Mouse (Mus musculus) hindbrain, embryonic 14.5 days (tissue): Measurements from ENCODE around the gene Rfx3. TPM values are rescaled to one million over a fixed set of nuclear protein-coding genes. Genes with fewer than 3 reads are reported as not detected.

ENCODE experiments used
- ATAC-seq: fragments of 200-750 bp; cut with Nextera tagmentation; 2 replicates; pipeline ENCODE4 v1.8.0; 2017; ENCODE audit warnings: moderate number of reproducible peaks, mild to moderate bottlenecking, moderate TSS enrichment, moderate library complexity; ENCODE audit not compliant: low FRiP score
- DNase-seq: peaks from one replicate; pipeline ENCODE4 v3.0.0-alpha.2; 2015; ENCODE audit warnings: low spot score
- H3K27ac ChIP-seq: fragments of 300-500 bp; sonication (generic); 2 replicates; pipeline ENCODE4 v1.5.1; 2014; ENCODE audit warnings: mild to moderate bottlenecking, moderate library complexity
- H3K27me3 ChIP-seq: fragments of 300-500 bp; sonication (generic); 2 replicates; pipeline ENCODE4 v1.6.1; 2014; ENCODE audit warnings: mild to moderate bottlenecking, low read length, mixed read lengths; ENCODE audit not compliant: control insufficient read depth, insufficient read depth
- H3K36me3 ChIP-seq: fragments of 300-500 bp; sonication (generic); replicated peaks from 2 replicates; pipeline ENCODE4 v1.6.1; 2014; ENCODE audit not compliant: control insufficient read depth, insufficient read depth
- H3K4me1 ChIP-seq: fragments of 300-500 bp; sonication (generic); replicated peaks from 2 replicates; pipeline ENCODE4 v1.6.1; 2014; ENCODE audit warnings: antibody characterized with exemption, low read length, mixed read lengths; ENCODE audit not compliant: control insufficient read depth, insufficient read depth
- H3K4me2 ChIP-seq: fragments of 300-500 bp; sonication (generic); replicated peaks from 2 replicates; pipeline ENCODE4 v1.6.1; 2014; ENCODE audit warnings: mild to moderate bottlenecking, moderate library complexity
- H3K4me3 ChIP-seq: fragments of 300-500 bp; sonication (generic); replicated peaks from 2 replicates; pipeline ENCODE4 v1.5.1; 2014; ENCODE audit warnings: mild to moderate bottlenecking, low read length
- H3K9ac ChIP-seq: fragments of 300-500 bp; sonication (generic); 2 replicates; pipeline ENCODE4 v1.6.1; 2014
- H3K9me3 ChIP-seq: fragments of 300-500 bp; sonication (generic); 2 replicates; pipeline ENCODE4 v1.6.1; 2016; ENCODE audit warnings: low read length; ENCODE audit not compliant: control insufficient read depth
- WGBS: fragments of 180-500 bp; shearing (Covaris S2); extraction: QIAGEN DNeasy Blood & Tissue Kit; methylation state at CpG from one replicate; pipeline ENCODE4 v1.1.7; 2014; 5-methylcytosine and 5-hydroxymethylcytosine counted together
- polyA plus RNA-seq: library from polyadenylated mRNA; unstranded; fragments of >200 nt; fragmentation: Nextera tagmentation; extraction: Ambion mirVana; gene quantifications from 2 replicates; pipeline ENCODE4 v1.2.1, GENCODE M21; 2014

Gene Rfx3
- polyA plus RNA-seq = 27.1 and 28.6 TPM in 2 replicates

GRCm38 (mm10) chr19:28010471-28011395 lies at the start of gene Rfx3:
Gene Rfx3, minus strand, starts transcription at chr19:28011166.
- Histone ChIP-seq H3K9me3 (no peaks in the 10 kb centered on the region), H3K27ac (peak within 1 kb of the TSS; percentile 100), H3K27me3 (no peaks in the 10 kb centered on the region), H3K4me1 (peaks cover 13% of the 10 kb centered on the region), H3K4me3 (peak within 1 kb of the TSS; percentile 72), H3K9ac (peak within 1 kb of the TSS; percentile 79), H3K36me3 (no peaks in the 10 kb centered on the region), H3K4me2 (peak within 1 kb of the TSS; percentile 70)
- DNase-seq (peak; percentile 84), ATAC-seq (peak; percentile 93)
- WGBS = under 1% methylated on average over 76 of the region's 78 CpGs

GRCm38 (mm10) chr19:28052058-28052457 lies 41.1 kb upstream of the Rfx3 start:
- no peak for ATAC-seq
- no peaks in the 10 kb centered on the region for H3K27me3 ChIP-seq
- no peak overlapping the region for H3K4me2 ChIP-seq
- H3K4me3 ChIP-seq = no peak overlapping the region
- H3K36me3 ChIP-seq = no peaks in the 10 kb centered on the region
- no peak overlapping the region for H3K27ac ChIP-seq
- DNase-seq = no peak
- H3K9ac ChIP-seq = no peak overlapping the region
- no peaks in the 10 kb centered on the region for H3K9me3 ChIP-seq
- 84% methylated on average over 1 of the region's 1 CpGs for WGBS
- H3K4me1 ChIP-seq = no peaks in the 10 kb centered on the region

GRCm38 (mm10) chr19:28051571-28051970 lies 40.6 kb upstream of the Rfx3 start:
- WGBS = 81% methylated on average over 5 of the region's 5 CpGs
- Histone ChIP-seq H3K36me3 (no peaks in the 10 kb centered on the region), H3K4me2 (no peak overlapping the region), H3K4me1 (no peaks in the 10 kb centered on the region), H3K4me3 (no peak overlapping the region), H3K27me3 (no peaks in the 10 kb centered on the region), H3K9me3 (no peaks in the 10 kb centered on the region), H3K27ac (no peak overlapping the region), H3K9ac (no peak overlapping the region)
- no peak for DNase-seq
- no peak for ATAC-seq

- H3K9me3 ChIP-seq = no peaks in the 10 kb centered on the region
- no peak overlapping the region for H3K4me2 ChIP-seq
- H3K4me3 ChIP-seq = no peak overlapping the region
- no peaks in the 10 kb centered on the region for H3K4me1 ChIP-seq
- no peak overlapping the region for H3K9ac ChIP-seq
- H3K27me3 ChIP-seq = no peaks in the 10 kb centered on the region
- no peak for ATAC-seq
- DNase-seq = no peak
- no peak overlapping the region for H3K27ac ChIP-seq
- WGBS = 90% methylated on average over 4 of the region's 4 CpGs
- no peaks in the 10 kb centered on the region for H3K36me3 ChIP-seq
Observed at GRCm38 (mm10) chr19:28049280-28049679, 38.3 kb upstream of the Rfx3 start.

GRCm38 (mm10) chr19:28046806-28047205 lies 35.8 kb upstream of the Rfx3 start:
- Histone ChIP-seq H3K36me3 (no peaks in the 10 kb centered on the region), H3K9ac (no peak overlapping the region), H3K27me3 (no peaks in the 10 kb centered on the region), H3K4me3 (no peak overlapping the region), H3K27ac (no peak overlapping the region), H3K4me1 (no peaks in the 10 kb centered on the region), H3K9me3 (no peaks in the 10 kb centered on the region), H3K4me2 (no peak overlapping the region)
- 91% methylated on average over 5 of the region's 5 CpGs for WGBS
- DNase-seq (no peak), ATAC-seq (no peak)

- H3K4me2 ChIP-seq = no peak overlapping the region
- 86% methylated on average over 5 of the region's 5 CpGs for WGBS
- ATAC-seq (no peak), DNase-seq (no peak)
- no peaks in the 10 kb centered on the region for H3K9me3 ChIP-seq
- no peaks in the 10 kb centered on the region for H3K36me3 ChIP-seq
- no peaks in the 10 kb centered on the region for H3K4me1 ChIP-seq
- no peak overlapping the region for H3K27ac ChIP-seq
- H3K27me3 ChIP-seq = no peaks in the 10 kb centered on the region
- no peak overlapping the region for H3K9ac ChIP-seq
- H3K4me3 ChIP-seq = no peak overlapping the region
Observed at GRCm38 (mm10) chr19:28044950-28045349, 34.0 kb upstream of the Rfx3 start.

GRCm38 (mm10) chr19:28011718-28012499 lies 943 bp upstream of the Rfx3 start:
- WGBS = under 1% methylated on average over 49 of the region's 52 CpGs
- peak overlapping the region; percentile 100 for H3K27ac ChIP-seq
- H3K27me3 ChIP-seq = no peaks in the 10 kb centered on the region
- ATAC-seq (peak; percentile 72), DNase-seq (peak; percentile 71)
- H3K4me1 ChIP-seq = peaks cover 13% of the 10 kb centered on the region
- H3K36me3 ChIP-seq = no peaks in the 10 kb centered on the region
- peak overlapping the region; percentile 60 for H3K4me2 ChIP-seq
- no peaks in the 10 kb centered on the region for H3K9me3 ChIP-seq
- H3K4me3 ChIP-seq = peak overlapping the region; percentile 72
- H3K9ac ChIP-seq = peak overlapping the region; percentile 79

GRCm38 (mm10) chr19:28011396-28011717 lies 391 bp upstream of the Rfx3 start:
- DNase-seq = peak; percentile 99
- no peaks in the 10 kb centered on the region for H3K36me3 ChIP-seq
- peak; percentile 98 for ATAC-seq
- peak overlapping the region; percentile 43 for H3K4me2 ChIP-seq
- H3K9ac ChIP-seq = peak overlapping the region; percentile 79
- peaks cover 13% of the 10 kb centered on the region for H3K4me1 ChIP-seq
- H3K27me3 ChIP-seq = no peaks in the 10 kb centered on the region
- H3K27ac ChIP-seq = peak overlapping the region; percentile 100
- H3K4me3 ChIP-seq = peak overlapping the region; percentile 72
- WGBS = 1% methylated on average over 16 of the region's 30 CpGs
- no peaks in the 10 kb centered on the region for H3K9me3 ChIP-seq

GRCm38 (mm10) chr19:28009587-28010281 lies 1.2 kb downstream of the Rfx3 start:
- no peak for ATAC-seq
- H3K36me3 ChIP-seq = no peaks in the 10 kb centered on the region
- H3K4me2 ChIP-seq = peak overlapping the region; percentile 70
- H3K4me1 ChIP-seq = peaks cover 13% of the 10 kb centered on the region
- peak; percentile 52 for DNase-seq
- H3K27me3 ChIP-seq = no peaks in the 10 kb centered on the region
- no peaks in the 10 kb centered on the region for H3K9me3 ChIP-seq
- peak overlapping the region; percentile 72 for H3K4me3 ChIP-seq
- under 1% methylated on average over 5 of the region's 5 CpGs for WGBS
- peak overlapping the region; percentile 100 for H3K27ac ChIP-seq
- peak overlapping the region; percentile 79 for H3K9ac ChIP-seq
